Mouse (Mus musculus) heart, embryonic 11.5 days (tissue): ENCODE data around the gene Tshb. TPM values are rescaled to one million over a fixed set of nuclear protein-coding genes. Genes with fewer than 3 reads are reported as not detected.
A peak's percentile ranks its signal among the peaks of the same experiment; 100 is the strongest.

ENCODE experiments used
- ATAC-seq: fragments of 200-750 bp; cut with Nextera tagmentation; replicated peaks from 2 replicates; pipeline ENCODE4 v1.8.0; 2017; ENCODE audit warnings: moderate library complexity; ENCODE audit not compliant: insufficient number of reproducible peaks, low FRiP score, low TSS enrichment
- H3K27ac ChIP-seq: fragments of 300-500 bp; sonication (generic); 2 replicates; pipeline ENCODE4 v1.5.1; 2014; ENCODE audit warnings: mild to moderate bottlenecking, low read depth, low read length
- H3K27me3 ChIP-seq: fragments of 300-500 bp; sonication (generic); 2 replicates; pipeline ENCODE4 v1.6.1; 2014; ENCODE audit warnings: mild to moderate bottlenecking, low read length, mixed read lengths; ENCODE audit not compliant: control insufficient read depth, insufficient read depth
- H3K36me3 ChIP-seq: fragments of 300-500 bp; sonication (generic); 2 replicates; pipeline ENCODE4 v1.6.1; 2014; ENCODE audit warnings: mild to moderate bottlenecking, low read length, moderate library complexity, mixed read lengths; ENCODE audit not compliant: control insufficient read depth, insufficient read depth
- H3K4me1 ChIP-seq: fragments of 300-500 bp; sonication (generic); 2 replicates; pipeline ENCODE4 v1.6.1; 2014; ENCODE audit warnings: low read length; ENCODE audit not compliant: control insufficient read depth, insufficient read depth
- H3K4me2 ChIP-seq: fragments of 300-500 bp; sonication (generic); 2 replicates; pipeline ENCODE4 v1.6.1; 2014; ENCODE audit warnings: mild to moderate bottlenecking, moderate library complexity
- H3K4me3 ChIP-seq: fragments of 300-500 bp; sonication (generic); 2 replicates; pipeline ENCODE4 v1.5.1; 2014; ENCODE audit warnings: low read depth, low read length
- H3K9ac ChIP-seq: fragments of 300-500 bp; sonication (generic); 2 replicates; pipeline ENCODE4 v1.6.1; 2014; ENCODE audit warnings: mild to moderate bottlenecking, low read depth, low read length, moderate library complexity
- H3K9me3 ChIP-seq: fragments of 300-500 bp; sonication (generic); replicated peaks from 2 replicates; pipeline ENCODE4 v1.6.1; 2016; ENCODE audit warnings: low read length; ENCODE audit not compliant: control insufficient read depth
- WGBS: fragments of 180-500 bp; shearing (Covaris S2); extraction: QIAGEN DNeasy Blood & Tissue Kit; methylation state at CpG from one replicate; pipeline ENCODE4 v1.1.7; 2014; ENCODE audit not compliant: insufficient replicate concordance; 5-methylcytosine and 5-hydroxymethylcytosine counted together
- polyA plus RNA-seq: library from polyadenylated mRNA; unstranded; fragments of >200 nt; fragmentation: Nextera tagmentation; extraction: Ambion mirVana; gene quantifications from 2 replicates; pipeline ENCODE4 v1.2.1, GENCODE M21; 2014

The Tshb gene
- polyA plus RNA-seq, 1 experiment from 2014 or later: 0.13 TPM

GRCm38 (mm10) chr3:102743781-102744471, 38.6 kb downstream of the Tshb start:
- Histone ChIP-seq H3K9ac (no peak overlapping the region), H3K9me3 (no peaks in the 10 kb centered on the region), H3K27me3 (no peaks in the 10 kb centered on the region), H3K4me3 (no peak overlapping the region), H3K4me2 (no peak overlapping the region), H3K4me1 (peaks cover 37% of the 10 kb centered on the region), H3K27ac (no peak overlapping the region), H3K36me3 (no peaks in the 10 kb centered on the region)
- 81% methylated on average over 9 of the region's 9 CpGs for WGBS
- no peak for ATAC-seq

GRCm38 (mm10) chr3:102743202-102743601, 39.3 kb downstream of the Tshb start:
- WGBS: 39% methylated on average over 4 of the region's 4 CpGs
- H3K9me3 ChIP-seq: no peaks in the 10 kb centered on the region
- no peak overlapping the region for H3K9ac ChIP-seq
- ATAC-seq: no peak
- H3K27me3 ChIP-seq: no peaks in the 10 kb centered on the region
- H3K27ac ChIP-seq: 0 out of 2 replicates have a peak overlapping the region, but pooled peaks have one; percentile 5
- H3K36me3 ChIP-seq: no peaks in the 10 kb centered on the region
- no peak overlapping the region for H3K4me3 ChIP-seq
- no peak overlapping the region for H3K4me2 ChIP-seq
- peaks cover 40% of the 10 kb centered on the region for H3K4me1 ChIP-seq

GRCm38 (mm10) chr3:102742725-102743124, 39.8 kb downstream of the Tshb start:
- H3K9me3 ChIP-seq: no peaks in the 10 kb centered on the region
- 0 out of 2 replicates have a peak overlapping the region, but pooled peaks have one; percentile 5 for H3K27ac ChIP-seq
- H3K4me2 ChIP-seq: no peak overlapping the region
- no peak overlapping the region for H3K9ac ChIP-seq
- H3K27me3 ChIP-seq: no peaks in the 10 kb centered on the region
- ATAC-seq: no peak
- H3K4me1 ChIP-seq: peaks cover 45% of the 10 kb centered on the region
- no peaks in the 10 kb centered on the region for H3K36me3 ChIP-seq
- 39% methylated on average over 4 of the region's 4 CpGs for WGBS
- no peak overlapping the region for H3K4me3 ChIP-seq

GRCm38 (mm10) chr3:102738926-102739325, 43.6 kb downstream of the Tshb start:
- no peaks in the 10 kb centered on the region for H3K9me3 ChIP-seq
- WGBS: 72% methylated on average over 6 of the region's 6 CpGs
- ATAC-seq: no peak
- H3K27me3 ChIP-seq: no peaks in the 10 kb centered on the region
- H3K36me3 ChIP-seq: no peaks in the 10 kb centered on the region
- H3K4me1 ChIP-seq: peaks cover 54% of the 10 kb centered on the region
- H3K4me2 ChIP-seq: no peak overlapping the region
- H3K27ac ChIP-seq: no peak overlapping the region
- no peak overlapping the region for H3K9ac ChIP-seq
- no peak overlapping the region for H3K4me3 ChIP-seq

GRCm38 (mm10) chr3:102738161-102738901, 44.2 kb downstream of the Tshb start:
- Histone ChIP-seq H3K36me3 (no peaks in the 10 kb centered on the region), H3K27ac (no peak overlapping the region; the same call in 1 of the 2 replicates), H3K4me1 (peaks cover 56% of the 10 kb centered on the region), H3K9me3 (no peaks in the 10 kb centered on the region), H3K4me3 (no peak overlapping the region), H3K27me3 (no peaks in the 10 kb centered on the region), H3K4me2 (no peak overlapping the region), H3K9ac (no peak overlapping the region)
- ATAC-seq: no peak
- 57% methylated on average over 10 of the region's 10 CpGs for WGBS

GRCm38 (mm10) chr3:102737106-102737505, 45.4 kb downstream of the Tshb start:
- Histone ChIP-seq H3K9ac (no peak overlapping the region), H3K4me1 (peaks cover 46% of the 10 kb centered on the region), H3K9me3 (no peaks in the 10 kb centered on the region), H3K4me2 (no peak overlapping the region), H3K27ac (no peak overlapping the region), H3K4me3 (no peak overlapping the region), H3K36me3 (no peaks in the 10 kb centered on the region), H3K27me3 (no peaks in the 10 kb centered on the region)
- no peak for ATAC-seq
- 72% methylated on average over 6 of the region's 6 CpGs for WGBS

GRCm38 (mm10) chr3:102736436-102736835, 46.1 kb downstream of the Tshb start:
- Histone ChIP-seq H3K27ac (no peak overlapping the region), H3K4me1 (peaks cover 40% of the 10 kb centered on the region)
- 68% methylated on average over 6 of the region's 6 CpGs for WGBS

GRCm38 (mm10) chr3:102735638-102736037, 46.9 kb downstream of the Tshb start:
- peak overlapping the region; percentile 83 for H3K4me3 ChIP-seq
- H3K4me2 ChIP-seq: peak overlapping the region; percentile 86
- peak overlapping the region; percentile 93 for H3K9ac ChIP-seq
- no peak for ATAC-seq
- H3K4me1 ChIP-seq: peaks cover 36% of the 10 kb centered on the region
- H3K9me3 ChIP-seq: no peaks in the 10 kb centered on the region
- WGBS: 56% methylated on average over 6 of the region's 6 CpGs
- H3K27me3 ChIP-seq: no peaks in the 10 kb centered on the region
- peak overlapping the region; percentile 98 for H3K27ac ChIP-seq
- no peaks in the 10 kb centered on the region for H3K36me3 ChIP-seq

More at GRCm38 (mm10) chr3:102736436-102736835, 46.1 kb downstream of the Tshb start:
- Histone ChIP-seq H3K27me3 (no peaks in the 10 kb centered on the region), H3K9me3 (no peaks in the 10 kb centered on the region), H3K4me2 (peak overlapping the region; percentile 86), H3K36me3 (no peaks in the 10 kb centered on the region), H3K9ac (no peak overlapping the region), H3K4me3 (no peak overlapping the region)
- no peak for ATAC-seq
